Mouse (Mus musculus) liver, adult (tissue): ENCODE measurements around the gene Rnf103.

Experiments
- GATA4 ChIP-seq: IDR thresholded peaks from 2 replicates; pipeline ENCODE4 v1.6.1; 2014; ENCODE audit warnings: mild to moderate bottlenecking, low read length; ENCODE audit not compliant: insufficient replicate concordance

Rnf103 gene

GRCm38 (mm10) chr6:71555507-71555951 lies 61.8 kb downstream of the Rnf103 start:
- TF ChIP-seq GATA4 = no peak

DNA sequence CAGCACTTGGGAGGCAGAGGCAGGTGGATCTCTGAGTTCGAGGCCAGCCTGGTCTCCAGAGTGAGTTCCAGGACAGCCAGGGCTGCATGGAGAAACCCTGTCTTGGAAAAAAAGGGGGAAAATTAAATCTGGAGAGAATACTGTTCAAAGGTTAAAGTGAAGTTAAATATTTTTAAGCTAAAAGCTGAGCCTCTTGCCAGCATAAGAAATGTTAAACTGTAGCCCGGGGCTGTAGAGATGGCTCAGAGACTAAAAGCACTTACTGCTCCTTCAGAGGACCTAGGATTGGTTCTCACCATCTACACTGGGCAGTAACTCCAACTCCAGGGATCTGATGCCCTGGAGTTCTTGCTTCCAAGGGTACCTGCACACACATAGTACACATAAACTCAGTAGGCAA lies 63.1 kb downstream of the Rnf103 start:
- TF ChIP-seq GATA4 = no peak
